Mouse (Mus musculus) heart, embryonic 11.5 days (tissue): ENCODE measurements around the gene Dnah9. TPM values are rescaled to one million over a fixed set of nuclear protein-coding genes. Genes with fewer than 3 reads are reported as not detected.

Experiments
- ATAC-seq: fragments of 200-750 bp; cut with Nextera tagmentation; replicated peaks from 2 replicates; pipeline ENCODE4 v1.8.0; 2017; ENCODE audit warnings: moderate library complexity; ENCODE audit not compliant: insufficient number of reproducible peaks, low FRiP score, low TSS enrichment
- H3K27ac ChIP-seq: fragments of 300-500 bp; sonication (generic); 2 replicates; pipeline ENCODE4 v1.5.1; 2014; ENCODE audit warnings: mild to moderate bottlenecking, low read depth, low read length
- H3K27me3 ChIP-seq: fragments of 300-500 bp; sonication (generic); 2 replicates; pipeline ENCODE4 v1.6.1; 2014; ENCODE audit warnings: mild to moderate bottlenecking, low read length, mixed read lengths; ENCODE audit not compliant: control insufficient read depth, insufficient read depth
- H3K36me3 ChIP-seq: fragments of 300-500 bp; sonication (generic); 2 replicates; pipeline ENCODE4 v1.6.1; 2014; ENCODE audit warnings: mild to moderate bottlenecking, low read length, moderate library complexity, mixed read lengths; ENCODE audit not compliant: control insufficient read depth, insufficient read depth
- H3K4me1 ChIP-seq: fragments of 300-500 bp; sonication (generic); 2 replicates; pipeline ENCODE4 v1.6.1; 2014; ENCODE audit warnings: low read length; ENCODE audit not compliant: control insufficient read depth, insufficient read depth
- H3K4me2 ChIP-seq: fragments of 300-500 bp; sonication (generic); 2 replicates; pipeline ENCODE4 v1.6.1; 2014; ENCODE audit warnings: mild to moderate bottlenecking, moderate library complexity
- H3K4me3 ChIP-seq: fragments of 300-500 bp; sonication (generic); 2 replicates; pipeline ENCODE4 v1.5.1; 2014; ENCODE audit warnings: low read depth, low read length
- H3K9ac ChIP-seq: fragments of 300-500 bp; sonication (generic); 2 replicates; pipeline ENCODE4 v1.6.1; 2014; ENCODE audit warnings: mild to moderate bottlenecking, low read depth, low read length, moderate library complexity
- H3K9me3 ChIP-seq: fragments of 300-500 bp; sonication (generic); replicated peaks from 2 replicates; pipeline ENCODE4 v1.6.1; 2016; ENCODE audit warnings: low read length; ENCODE audit not compliant: control insufficient read depth
- WGBS: fragments of 180-500 bp; shearing (Covaris S2); extraction: QIAGEN DNeasy Blood & Tissue Kit; methylation state at CpG from one replicate; pipeline ENCODE4 v1.1.7; 2014; ENCODE audit not compliant: insufficient replicate concordance; 5-methylcytosine and 5-hydroxymethylcytosine counted together
- polyA plus RNA-seq: library from polyadenylated mRNA; unstranded; fragments of >200 nt; fragmentation: Nextera tagmentation; extraction: Ambion mirVana; gene quantifications from 2 replicates; pipeline ENCODE4 v1.2.1, GENCODE M21; 2014

The Dnah9 gene
- polyA plus RNA-seq, 1 experiment from 2014 or later: 0.06 TPM

DNA sequence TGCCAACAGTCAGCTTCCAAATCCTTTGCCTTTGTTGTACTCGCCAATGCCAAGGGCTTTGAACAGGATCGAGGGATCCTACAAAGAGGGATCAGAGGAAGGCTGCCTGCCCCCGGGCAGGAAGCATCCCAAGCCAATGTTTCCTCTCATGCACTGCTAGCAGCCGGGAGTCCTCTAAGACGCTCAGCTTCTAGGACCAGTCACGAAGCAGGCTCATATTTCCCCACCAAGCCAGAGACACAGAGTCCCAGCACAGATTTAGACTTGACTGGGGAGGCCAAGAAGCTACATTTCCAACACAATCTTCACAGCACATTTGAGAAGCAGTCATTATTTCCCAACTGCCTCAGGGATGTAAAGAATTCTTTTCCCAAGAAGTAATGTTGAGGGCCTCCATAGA is 43.9 kb downstream of the Dnah9 start:
- Histone ChIP-seq H3K9me3 (no peaks in the 10 kb centered on the region), H3K36me3 (no peaks in the 10 kb centered on the region), H3K27ac (no peak overlapping the region), H3K9ac (no peak overlapping the region), H3K4me2 (no peak overlapping the region), H3K4me1 (no peaks in the 10 kb centered on the region), H3K27me3 (no peaks in the 10 kb centered on the region), H3K4me3 (no peak overlapping the region)
- ATAC-seq: no peak
- 62% methylated on average over 6 of the region's 6 CpGs for WGBS

DNA sequence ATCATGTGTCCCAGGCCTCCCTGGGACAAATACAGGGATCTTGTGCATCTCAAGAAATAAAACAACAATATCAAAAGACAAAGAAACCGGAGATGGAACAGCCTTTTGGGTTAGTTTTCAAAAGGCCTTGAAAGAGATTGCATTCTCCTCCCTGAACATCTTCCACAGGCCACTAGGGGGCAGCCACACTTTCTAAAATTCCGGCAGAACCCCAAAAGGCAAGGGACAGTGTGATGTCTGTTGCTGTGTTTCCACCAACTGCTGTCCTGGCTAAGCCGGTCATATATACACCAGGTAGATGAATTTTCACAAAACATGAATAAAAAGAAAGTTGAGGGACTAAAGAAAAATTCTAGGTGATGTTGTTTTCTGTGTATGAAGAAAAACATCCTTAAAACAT is 46.3 kb downstream of the Dnah9 start:
- no peaks in the 10 kb centered on the region for H3K4me1 ChIP-seq
- no peak overlapping the region for H3K9ac ChIP-seq
- H3K27ac ChIP-seq: no peak overlapping the region
- H3K36me3 ChIP-seq: no peaks in the 10 kb centered on the region
- no peak overlapping the region for H3K4me3 ChIP-seq
- H3K9me3 ChIP-seq: no peaks in the 10 kb centered on the region
- H3K27me3 ChIP-seq: no peaks in the 10 kb centered on the region
- no peak for ATAC-seq
- no peak overlapping the region for H3K4me2 ChIP-seq
- 21% methylated on average over 3 of the region's 3 CpGs for WGBS

DNA sequence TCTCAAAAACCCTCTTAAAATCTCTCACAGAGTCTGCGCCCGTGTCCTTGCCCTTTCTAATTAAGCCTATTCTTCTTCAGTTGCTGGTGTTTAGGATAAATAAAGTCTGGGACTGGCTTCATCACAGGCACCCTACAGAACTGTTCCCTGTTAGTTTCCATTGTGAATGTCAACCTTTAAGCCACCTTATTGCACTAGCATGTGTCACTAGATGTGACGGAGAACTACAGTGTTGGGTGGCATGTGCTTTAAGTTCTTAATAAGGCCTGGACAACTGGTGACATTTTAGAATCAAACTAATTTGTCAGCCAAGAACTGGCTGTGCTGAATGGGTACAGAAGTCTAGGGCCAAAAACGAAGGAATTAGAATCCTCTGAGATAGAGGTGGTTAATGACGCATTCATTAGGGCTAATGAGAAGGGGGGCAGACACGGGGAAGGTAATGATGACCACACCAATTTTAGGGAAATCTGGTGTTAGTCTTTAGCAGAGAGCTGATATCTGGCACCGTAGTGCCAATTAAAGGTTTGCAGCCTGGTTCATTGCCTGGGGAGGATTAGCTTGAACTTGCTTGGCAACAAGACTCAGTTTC is 84.6 kb downstream of the Dnah9 start:
- H3K27me3 ChIP-seq: no peaks in the 10 kb centered on the region
- H3K4me1 ChIP-seq: no peaks in the 10 kb centered on the region
- H3K4me3 ChIP-seq: no peak overlapping the region
- H3K9ac ChIP-seq: no peak overlapping the region
- H3K9me3 ChIP-seq: no peaks in the 10 kb centered on the region
- 78% methylated on average over 7 of the region's 7 CpGs for WGBS
- no peak overlapping the region for H3K27ac ChIP-seq
- no peak for ATAC-seq
- H3K4me2 ChIP-seq: no peak overlapping the region
- no peaks in the 10 kb centered on the region for H3K36me3 ChIP-seq

DNA sequence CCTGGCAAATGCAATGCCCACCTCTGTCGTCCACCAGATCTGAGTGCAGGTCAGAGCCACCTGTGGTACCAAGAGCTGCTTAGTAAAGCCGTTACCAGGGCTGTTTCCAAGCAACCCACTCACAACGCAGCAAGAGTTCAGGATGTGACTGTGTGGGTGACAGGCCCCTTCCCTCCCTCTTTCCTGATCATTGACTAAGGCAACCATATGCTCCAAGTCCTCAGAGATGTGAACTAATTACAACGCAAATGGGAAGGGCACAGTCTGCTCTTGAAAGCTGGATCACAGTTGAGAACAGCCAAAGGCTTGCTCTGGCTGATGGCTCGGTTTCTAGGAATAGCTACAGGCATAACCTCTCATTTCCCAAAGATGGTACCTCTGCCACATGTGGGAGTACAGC is 95.4 kb downstream of the Dnah9 start:
- H3K9ac ChIP-seq: no peak overlapping the region
- no peaks in the 10 kb centered on the region for H3K27me3 ChIP-seq
- H3K9me3 ChIP-seq: no peaks in the 10 kb centered on the region
- no peaks in the 10 kb centered on the region for H3K4me1 ChIP-seq
- no peak overlapping the region for H3K27ac ChIP-seq
- H3K4me3 ChIP-seq: no peak overlapping the region
- WGBS: 77% methylated on average over 5 of the region's 5 CpGs
- ATAC-seq: no peak
- no peak overlapping the region for H3K4me2 ChIP-seq
- H3K36me3 ChIP-seq: no peaks in the 10 kb centered on the region

GRCm38 (mm10) chr11:66058956-66059355 is 109.4 kb downstream of the Dnah9 start:
- WGBS: 73% methylated on average over 3 of the region's 3 CpGs

GRCm38 (mm10) chr11:66051294-66051693 is 117.1 kb downstream of the Dnah9 start:
- no peak for ATAC-seq
- H3K4me3 ChIP-seq: no peak overlapping the region
- no peak overlapping the region for H3K4me2 ChIP-seq
- H3K9ac ChIP-seq: no peak overlapping the region
- H3K36me3 ChIP-seq: no peaks in the 10 kb centered on the region
- H3K4me1 ChIP-seq: no peaks in the 10 kb centered on the region
- no peaks in the 10 kb centered on the region for H3K27me3 ChIP-seq
- 66% methylated on average over 3 of the region's 3 CpGs for WGBS
- H3K27ac ChIP-seq: no peak overlapping the region
- H3K9me3 ChIP-seq: no peaks in the 10 kb centered on the region

More at GRCm38 (mm10) chr11:66058956-66059355, 109.4 kb downstream of the Dnah9 start:
- Histone ChIP-seq H3K4me2 (no peak overlapping the region), H3K4me3 (no peak overlapping the region), H3K27ac (no peak overlapping the region), H3K4me1 (no peaks in the 10 kb centered on the region), H3K9me3 (no peaks in the 10 kb centered on the region), H3K9ac (no peak overlapping the region), H3K36me3 (no peaks in the 10 kb centered on the region), H3K27me3 (no peaks in the 10 kb centered on the region)
- ATAC-seq: no peak

- Histone ChIP-seq H3K36me3 (no peaks in the 10 kb centered on the region), H3K4me2 (no peak overlapping the region), H3K27ac (no peak overlapping the region), H3K9ac (no peak overlapping the region), H3K4me3 (no peak overlapping the region), H3K4me1 (no peaks in the 10 kb centered on the region), H3K27me3 (no peaks in the 10 kb centered on the region), H3K9me3 (no peaks in the 10 kb centered on the region)
- no peak for ATAC-seq
- 70% methylated on average over 4 of the region's 4 CpGs for WGBS
These were observed 119.2 kb downstream of the Dnah9 start for GRCm38 (mm10) chr11:66049146-66049545.

- Histone ChIP-seq H3K9ac (no peak overlapping the region), H3K27ac (no peak overlapping the region), H3K9me3 (no peaks in the 10 kb centered on the region), H3K4me1 (no peaks in the 10 kb centered on the region), H3K36me3 (no peaks in the 10 kb centered on the region), H3K4me3 (no peak overlapping the region), H3K27me3 (no peaks in the 10 kb centered on the region), H3K4me2 (no peak overlapping the region)
- 59% methylated on average over 4 of the region's 4 CpGs for WGBS
- ATAC-seq: no peak
These were observed 121.7 kb downstream of the Dnah9 start for GRCm38 (mm10) chr11:66046594-66047193.

- H3K4me3 ChIP-seq: no peak overlapping the region
- H3K4me2 ChIP-seq: no peak overlapping the region
- ATAC-seq: no peak
- no peak overlapping the region for H3K9ac ChIP-seq
- no peaks in the 10 kb centered on the region for H3K36me3 ChIP-seq
- WGBS: 67% methylated on average over 6 of the region's 6 CpGs
- no peaks in the 10 kb centered on the region for H3K9me3 ChIP-seq
- H3K27ac ChIP-seq: no peak overlapping the region
- H3K4me1 ChIP-seq: no peaks in the 10 kb centered on the region
- H3K27me3 ChIP-seq: no peaks in the 10 kb centered on the region
These were observed 124.7 kb downstream of the Dnah9 start for GRCm38 (mm10) chr11:66043635-66044034.
